Mouse (Mus musculus): ENCODE measurements around the gene Mical2. TPM values are rescaled to one million over a fixed set of nuclear protein-coding genes. Genes with fewer than 3 reads are reported as not detected.

Gene Mical2
- polyA plus RNA-seq, 1 experiment from 2014 or later, result 140 TPM

- H3K4me1 ChIP-seq (ENCODE audit: control insufficient read depth in 2 of 2, insufficient read depth in 2 of 2, low read length in 2 of 2), result peaks cover 8 to 16% of the 10 kb centered on the region in 2 experiments
- ATAC-seq (ENCODE audit: insufficient number of reproducible peaks, insufficient read depth, low FRiP score, low read depth), result no peak
- no peak overlapping the region for H3K4me2 ChIP-seq (ENCODE audit: low read length)
- H3K27ac ChIP-seq (replicated peaks in 1 of 2; ENCODE audit: control insufficient read depth in 1 of 2, insufficient read depth in 1 of 2, low read depth in 2 of 2, low read length in 2 of 2), result no peak overlapping the region
- H3K9ac ChIP-seq (ENCODE audit: low read length), result no peak overlapping the region
- no peaks in the 10 kb centered on the region for H3K9me3 ChIP-seq (ENCODE audit: control insufficient read depth, low read length)
- peaks cover 97% of the 10 kb centered on the region for H3K36me3 ChIP-seq (ENCODE audit: control insufficient read depth, insufficient read depth, low read length)
- H3K4me3 ChIP-seq (ENCODE audit: control insufficient read depth in 1 of 2, insufficient read depth in 1 of 2, low read depth in 1 of 2, low read length in 2 of 2), result no peak overlapping the region
- 37% methylated on average over 3 of the region's 3 CpGs for WGBS
- no peaks in the 10 kb centered on the region for H3K27me3 ChIP-seq (ENCODE audit: control insufficient read depth, insufficient read depth, low read length)
These were observed 115.4 kb downstream of the Mical2 start for GRCm38 (mm10) chr7:112341052-112341451.

- 87% methylated on average over 1 of the region's 1 CpGs for WGBS
- peak; percentile 18; the same call in 1 of the 2 replicates for ATAC-seq (ENCODE audit: insufficient number of reproducible peaks, insufficient read depth, low FRiP score, low read depth)
- Histone ChIP-seq H3K4me3 (ENCODE audit: control insufficient read depth in 1 of 2, insufficient read depth in 1 of 2, low read depth in 1 of 2, low read length in 2 of 2) (no peak overlapping the region), H3K4me2 (ENCODE audit: low read length) (no peak overlapping the region), H3K36me3 (ENCODE audit: control insufficient read depth, insufficient read depth, low read length) (peaks cover 96% of the 10 kb centered on the region), H3K4me1 (ENCODE audit: control insufficient read depth in 2 of 2, insufficient read depth in 2 of 2, low read length in 2 of 2) (peaks cover 2 to 5% of the 10 kb centered on the region in 2 experiments; a peak in 2 of 4 replicates), H3K27ac (replicated peaks in 1 of 2; ENCODE audit: control insufficient read depth in 1 of 2, insufficient read depth in 1 of 2, low read depth in 2 of 2, low read length in 2 of 2) (no peak overlapping the region), H3K9ac (ENCODE audit: low read length) (no peak overlapping the region), H3K9me3 (ENCODE audit: control insufficient read depth, low read length) (no peaks in the 10 kb centered on the region), H3K27me3 (ENCODE audit: control insufficient read depth, insufficient read depth, low read length) (no peaks in the 10 kb centered on the region)
These were observed 120.0 kb downstream of the Mical2 start for GRCm38 (mm10) chr7:112345687-112346086.

GRCm38 (mm10) chr7:112351541-112351940 lies 125.9 kb downstream of the Mical2 start:
- Histone ChIP-seq H3K4me1 (ENCODE audit: control insufficient read depth in 2 of 2, insufficient read depth in 2 of 2, low read length in 2 of 2) (peaks cover 24 to 43% of the 10 kb centered on the region in 2 experiments), H3K4me2 (ENCODE audit: low read length) (no peak overlapping the region), H3K27me3 (ENCODE audit: control insufficient read depth, insufficient read depth, low read length) (no peaks in the 10 kb centered on the region), H3K4me3 (ENCODE audit: control insufficient read depth in 1 of 2, insufficient read depth in 1 of 2, low read depth in 1 of 2, low read length in 2 of 2) (no peak overlapping the region), H3K9me3 (ENCODE audit: control insufficient read depth, low read length) (no peaks in the 10 kb centered on the region), H3K36me3 (ENCODE audit: control insufficient read depth, insufficient read depth, low read length) (peaks cover 92% of the 10 kb centered on the region), H3K27ac (replicated peaks in 1 of 2; ENCODE audit: control insufficient read depth in 1 of 2, insufficient read depth in 1 of 2, low read depth in 2 of 2, low read length in 2 of 2) (peak overlapping the region in 1 of 2 experiments; percentile 19; a peak in 1 of 4 replicates), H3K9ac (ENCODE audit: low read length) (peak overlapping the region; percentile 38; the same call in 1 of the 2 replicates)
- ATAC-seq (ENCODE audit: insufficient number of reproducible peaks, insufficient read depth, low FRiP score, low read depth), result no peak
- WGBS, result 74% methylated on average over 3 of the region's 3 CpGs

GRCm38 (mm10) chr7:112352005-112352404 lies 126.3 kb downstream of the Mical2 start:
- Histone ChIP-seq H3K9ac (ENCODE audit: low read length) (peak overlapping the region; percentile 21; the same call in 1 of the 2 replicates), H3K27me3 (ENCODE audit: control insufficient read depth, insufficient read depth, low read length) (no peaks in the 10 kb centered on the region), H3K9me3 (ENCODE audit: control insufficient read depth, low read length) (no peaks in the 10 kb centered on the region), H3K4me1 (ENCODE audit: control insufficient read depth in 2 of 2, insufficient read depth in 2 of 2, low read length in 2 of 2) (peaks cover 24 to 46% of the 10 kb centered on the region in 2 experiments), H3K4me2 (ENCODE audit: low read length) (no peak overlapping the region), H3K27ac (replicated peaks in 1 of 2; ENCODE audit: control insufficient read depth in 1 of 2, insufficient read depth in 1 of 2, low read depth in 2 of 2, low read length in 2 of 2) (peak overlapping the region in 1 of 2 experiments; percentile 88; a peak in 2 of 4 replicates), H3K36me3 (ENCODE audit: control insufficient read depth, insufficient read depth, low read length) (peaks cover 91% of the 10 kb centered on the region), H3K4me3 (ENCODE audit: control insufficient read depth in 1 of 2, insufficient read depth in 1 of 2, low read depth in 1 of 2, low read length in 2 of 2) (no peak overlapping the region)
- WGBS, result 85% methylated on average over 4 of the region's 4 CpGs
- ATAC-seq (ENCODE audit: insufficient number of reproducible peaks, insufficient read depth, low FRiP score, low read depth), result no peak

- Histone ChIP-seq H3K4me1 (ENCODE audit: control insufficient read depth in 2 of 2, insufficient read depth in 2 of 2, low read length in 2 of 2) (peaks cover 24 to 49% of the 10 kb centered on the region in 2 experiments), H3K9ac (ENCODE audit: low read length) (peak overlapping the region; percentile 54), H3K36me3 (ENCODE audit: control insufficient read depth, insufficient read depth, low read length) (peaks cover 88% of the 10 kb centered on the region), H3K27me3 (ENCODE audit: control insufficient read depth, insufficient read depth, low read length) (no peaks in the 10 kb centered on the region), H3K9me3 (ENCODE audit: control insufficient read depth, low read length) (no peaks in the 10 kb centered on the region), H3K4me2 (ENCODE audit: low read length) (no peak overlapping the region), H3K27ac (replicated peaks in 1 of 2; ENCODE audit: control insufficient read depth in 1 of 2, insufficient read depth in 1 of 2, low read depth in 2 of 2, low read length in 2 of 2) (peak overlapping the region; percentile 45 to 88), H3K4me3 (ENCODE audit: control insufficient read depth in 1 of 2, insufficient read depth in 1 of 2, low read depth in 1 of 2, low read length in 2 of 2) (no peak overlapping the region)
- whole genome bisulfite sequencing, result 63% methylated on average over 4 of the region's 4 CpGs
- no peak for ATAC-seq (ENCODE audit: insufficient number of reproducible peaks, insufficient read depth, low FRiP score, low read depth)
These were observed 127.4 kb downstream of the Mical2 start for GRCm38 (mm10) chr7:112353011-112353410.

- no peaks in the 10 kb centered on the region for H3K27me3 ChIP-seq (ENCODE audit: control insufficient read depth, insufficient read depth, low read length)
- ATAC-seq (ENCODE audit: insufficient number of reproducible peaks, insufficient read depth, low FRiP score, low read depth), result no peak
- H3K4me1 ChIP-seq (ENCODE audit: control insufficient read depth in 2 of 2, insufficient read depth in 2 of 2, low read length in 2 of 2), result peaks cover 31 to 55% of the 10 kb centered on the region in 2 experiments
- H3K4me2 ChIP-seq (ENCODE audit: low read length), result no peak overlapping the region
- H3K9ac ChIP-seq (ENCODE audit: low read length), result peak overlapping the region; percentile 54; the same call in 1 of the 2 replicates
- no peaks in the 10 kb centered on the region for H3K9me3 ChIP-seq (ENCODE audit: control insufficient read depth, low read length)
- H3K36me3 ChIP-seq (ENCODE audit: control insufficient read depth, insufficient read depth, low read length), result peaks cover 89% of the 10 kb centered on the region
- peak overlapping the region; percentile 88 to 90 for H3K27ac ChIP-seq (replicated peaks in 1 of 2; ENCODE audit: control insufficient read depth in 1 of 2, insufficient read depth in 1 of 2, low read depth in 2 of 2, low read length in 2 of 2)
- no peak overlapping the region for H3K4me3 ChIP-seq (ENCODE audit: control insufficient read depth in 1 of 2, insufficient read depth in 1 of 2, low read depth in 1 of 2, low read length in 2 of 2)
- WGBS, result 73% methylated on average over 11 of the region's 11 CpGs
These were observed 128.3 kb downstream of the Mical2 start for GRCm38 (mm10) chr7:112353939-112354338.

- WGBS, result 18% methylated on average over 7 of the region's 7 CpGs
- peak; percentile 78 for ATAC-seq (ENCODE audit: insufficient number of reproducible peaks, insufficient read depth, low FRiP score, low read depth)
- H3K9ac ChIP-seq (ENCODE audit: low read length), result peak overlapping the region; percentile 54; the same call in 1 of the 2 replicates
- 0 out of 2 replicates have a peak overlapping the region, but pooled peaks have one; percentile 11 for H3K4me2 ChIP-seq (ENCODE audit: low read length)
- H3K9me3 ChIP-seq (ENCODE audit: control insufficient read depth, low read length), result no peaks in the 10 kb centered on the region
- peaks cover 31 to 58% of the 10 kb centered on the region in 2 experiments for H3K4me1 ChIP-seq (ENCODE audit: control insufficient read depth in 2 of 2, insufficient read depth in 2 of 2, low read length in 2 of 2)
- H3K27ac ChIP-seq (replicated peaks in 1 of 2; ENCODE audit: control insufficient read depth in 1 of 2, insufficient read depth in 1 of 2, low read depth in 2 of 2, low read length in 2 of 2), result peak overlapping the region; percentile 88 to 90
- peaks cover 83% of the 10 kb centered on the region for H3K36me3 ChIP-seq (ENCODE audit: control insufficient read depth, insufficient read depth, low read length)
- no peak overlapping the region for H3K4me3 ChIP-seq (ENCODE audit: control insufficient read depth in 1 of 2, insufficient read depth in 1 of 2, low read depth in 1 of 2, low read length in 2 of 2)
- H3K27me3 ChIP-seq (ENCODE audit: control insufficient read depth, insufficient read depth, low read length), result no peaks in the 10 kb centered on the region
These were observed 128.9 kb downstream of the Mical2 start for GRCm38 (mm10) chr7:112354503-112354951.

GRCm38 (mm10) chr7:112359594-112359993 lies 133.9 kb downstream of the Mical2 start:
- no peaks in the 10 kb centered on the region for H3K9me3 ChIP-seq (ENCODE audit: control insufficient read depth, low read length)
- no peak overlapping the region for H3K4me3 ChIP-seq (ENCODE audit: control insufficient read depth in 1 of 2, insufficient read depth in 1 of 2, low read depth in 1 of 2, low read length in 2 of 2)
- peaks cover 37 to 75% of the 10 kb centered on the region in 2 experiments for H3K4me1 ChIP-seq (ENCODE audit: control insufficient read depth in 2 of 2, insufficient read depth in 2 of 2, low read length in 2 of 2)
- H3K9ac ChIP-seq (ENCODE audit: low read length), result no peak overlapping the region
- H3K27ac ChIP-seq (replicated peaks in 1 of 2; ENCODE audit: control insufficient read depth in 1 of 2, insufficient read depth in 1 of 2, low read depth in 2 of 2, low read length in 2 of 2), result peak overlapping the region in 1 of 2 experiments; percentile 51; a peak in 2 of 4 replicates
- no peak for ATAC-seq (ENCODE audit: insufficient number of reproducible peaks, insufficient read depth, low FRiP score, low read depth)
- H3K27me3 ChIP-seq (ENCODE audit: control insufficient read depth, insufficient read depth, low read length), result no peaks in the 10 kb centered on the region
- no peak overlapping the region for H3K4me2 ChIP-seq (ENCODE audit: low read length)
- WGBS, result 62% methylated on average over 3 of the region's 3 CpGs
- H3K36me3 ChIP-seq (ENCODE audit: control insufficient read depth, insufficient read depth, low read length), result peaks cover 34% of the 10 kb centered on the region

Measured in heart, embryonic 14.5 days (tissue).